Mouse (Mus musculus): ENCODE measurements at regions not wholly inside any gene's neighbourhood (a gene's known extent, or its start where the extent isn't known, plus 50 kb on each side); places are given as distances from the start of the nearest gene placed in this dataset.

DNA sequence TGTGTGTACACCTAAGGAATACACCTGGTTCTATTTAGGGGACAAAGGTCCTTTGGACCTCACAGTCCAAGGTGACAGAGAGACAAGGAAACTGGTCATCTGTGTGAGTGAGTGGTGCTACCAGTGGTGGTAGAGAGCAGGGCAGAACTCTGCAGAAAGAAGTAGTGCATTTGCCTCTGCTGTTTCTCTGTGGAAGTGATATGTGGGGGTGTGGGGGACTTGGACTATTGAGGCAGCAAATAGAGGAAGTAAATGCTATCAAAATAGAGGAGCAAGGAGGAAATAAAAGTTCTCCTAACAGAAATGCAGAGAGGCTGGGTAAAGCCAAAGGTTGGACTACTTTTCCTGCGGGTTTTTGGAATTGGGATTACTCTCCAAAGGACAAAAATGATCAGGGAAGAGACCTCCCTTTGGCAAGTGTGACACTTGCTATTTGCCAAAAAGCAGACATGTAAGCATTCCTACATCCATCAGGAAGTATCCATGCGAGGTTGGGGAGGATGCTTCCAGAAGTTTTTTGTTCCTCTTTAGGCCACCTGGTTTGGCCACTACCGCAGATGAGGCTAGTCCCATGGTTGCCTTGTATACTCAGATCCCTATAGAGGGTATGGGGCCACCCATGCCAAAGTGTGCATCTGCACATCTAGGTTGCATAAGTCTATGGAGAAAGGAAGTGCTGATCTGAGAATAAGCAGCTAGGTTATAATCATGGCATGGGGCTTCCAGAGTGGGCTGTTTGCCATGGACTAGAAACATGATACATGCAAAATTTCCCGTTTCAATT is 285.0 kb upstream of the Klf4 start:
- CTCF ChIA-PET: no interaction called here

- CTCF ChIA-PET: interaction anchor here (0.6 kb wide), 1 partner anchor 634 kb away, joined by 3 read pairs; no protein-coding TSS in a partner anchor
These were observed 283.6 kb upstream of the Klf4 start for GRCm38 (mm10) chr4:55815832-55816231.

- CTCF ChIA-PET: no interaction called here
These were observed 280.6 kb upstream of the Klf4 start for GRCm38 (mm10) chr4:55812846-55813245.

DNA sequence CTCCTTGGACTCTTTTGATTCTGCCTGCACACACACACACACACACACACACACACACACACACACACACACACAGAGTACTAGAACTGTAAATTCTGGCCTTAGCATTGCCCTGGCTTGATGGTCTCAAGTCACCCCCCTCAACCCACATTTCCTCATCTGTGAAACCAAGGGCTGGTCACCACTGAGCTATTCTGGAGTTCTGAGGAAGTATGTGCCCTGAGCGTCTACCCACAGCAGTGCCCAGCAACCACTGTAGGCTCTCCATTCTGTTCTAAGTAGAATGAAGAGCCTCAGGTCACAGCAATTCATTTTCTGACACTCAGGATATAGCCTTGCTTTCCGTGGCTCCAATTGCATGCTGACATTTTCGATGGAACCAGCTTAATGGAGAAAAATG is 279.4 kb upstream of the Klf4 start:
- CTCF ChIA-PET: no interaction called here

DNA sequence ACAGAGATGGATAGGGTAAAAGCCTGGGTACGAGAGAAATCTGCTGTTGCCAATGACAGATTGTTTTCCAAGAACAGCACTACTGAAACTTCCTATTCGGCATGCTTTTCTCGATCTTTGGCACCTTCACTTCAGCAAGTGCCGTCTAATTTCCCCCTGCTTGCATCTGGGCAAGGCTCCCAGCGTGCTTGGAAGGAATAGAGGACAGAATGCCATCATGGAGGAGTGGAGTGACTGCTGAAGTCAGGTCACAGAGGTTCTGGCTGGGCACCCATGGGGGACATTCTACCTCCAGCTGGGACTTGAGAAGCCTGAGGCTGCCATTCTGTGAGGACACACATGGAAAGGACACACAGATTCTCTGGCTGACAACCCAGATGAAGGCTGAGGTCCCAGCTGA is 276.2 kb upstream of the Klf4 start:
- CTCF ChIA-PET: no interaction called here

DNA sequence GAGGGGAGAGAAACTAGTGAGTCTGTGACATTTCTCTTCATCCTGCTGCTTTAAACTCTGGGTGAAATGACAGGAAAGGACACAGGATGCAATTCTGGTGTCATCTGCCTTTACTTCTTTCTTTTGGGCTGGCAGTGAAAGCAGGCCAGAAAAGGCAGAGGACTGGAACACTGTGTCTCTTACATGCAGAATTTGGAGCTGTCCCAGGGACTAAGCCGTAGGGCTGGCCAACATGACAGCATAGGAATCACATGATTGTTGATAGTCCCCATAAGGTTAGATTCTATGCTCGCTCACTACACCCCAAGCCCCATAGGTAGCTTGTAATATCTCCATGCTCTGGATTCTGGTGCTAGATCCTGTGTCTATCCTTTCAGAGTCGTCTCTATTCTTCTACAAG is 274.5 kb upstream of the Klf4 start:
- CTCF ChIA-PET: no interaction called here

- CTCF ChIA-PET: no interaction called here
These were observed 273.2 kb upstream of the Klf4 start for GRCm38 (mm10) chr4:55805255-55806051.

GRCm38 (mm10) chr4:55802101-55802500 is 269.8 kb upstream of the Klf4 start:
- CTCF ChIA-PET: no interaction called here

DNA sequence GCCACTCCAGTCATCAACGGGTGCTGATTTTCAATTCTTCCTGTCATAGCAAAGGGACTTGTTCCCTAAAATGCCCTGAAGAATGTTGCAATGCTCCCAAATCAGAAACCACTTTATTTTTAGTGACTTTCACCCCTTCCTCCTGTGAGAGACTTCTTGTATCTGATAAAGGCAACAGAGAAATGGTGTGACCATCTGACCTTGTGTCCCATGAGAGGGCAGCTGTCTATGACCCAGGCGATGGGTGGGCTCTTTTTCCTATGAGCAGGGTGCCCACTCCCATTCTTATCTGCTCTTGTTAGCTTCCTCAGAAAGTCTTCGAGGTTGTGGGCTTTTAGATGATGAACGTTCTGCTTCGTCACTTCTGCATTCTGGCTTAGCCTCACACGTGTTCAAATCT is 265.8 kb upstream of the Klf4 start:
- CTCF ChIA-PET: no interaction called here

DNA sequence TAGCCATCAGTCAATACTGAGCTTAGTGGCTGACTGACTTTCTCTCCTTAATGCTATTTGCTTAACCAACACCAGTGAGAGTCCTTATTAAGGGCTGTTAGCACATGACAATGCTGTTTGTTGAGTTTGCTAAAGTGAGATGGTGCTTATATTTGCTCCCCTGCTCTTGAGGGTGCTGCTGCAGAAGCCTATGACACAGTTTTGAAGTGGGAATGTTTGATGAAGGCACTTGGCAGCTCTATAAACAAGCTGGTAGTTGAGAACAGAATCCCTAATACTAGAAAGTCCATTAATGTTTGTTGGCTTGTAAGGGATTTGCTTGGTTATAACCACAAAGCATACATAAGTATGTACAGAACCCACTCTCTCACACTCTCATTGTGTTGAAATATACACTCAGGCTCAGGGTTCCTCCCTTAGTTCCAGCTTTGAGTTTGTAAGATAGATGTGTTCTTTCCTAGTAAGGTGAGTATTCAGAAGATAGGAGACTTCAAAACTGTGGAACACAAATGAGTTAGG is 249.1 kb upstream of the Klf4 start:
- CTCF ChIA-PET: no interaction called here

- CTCF ChIA-PET: no interaction called here
These were observed 247.3 kb upstream of the Klf4 start for GRCm38 (mm10) chr4:55779581-55779980.

GRCm38 (mm10) chr4:55775858-55776257 is 243.6 kb upstream of the Klf4 start:
- CTCF ChIA-PET: no interaction called here

GRCm38 (mm10) chr4:55774571-55774970 is 242.3 kb upstream of the Klf4 start:
- CTCF ChIA-PET: no interaction called here

DNA sequence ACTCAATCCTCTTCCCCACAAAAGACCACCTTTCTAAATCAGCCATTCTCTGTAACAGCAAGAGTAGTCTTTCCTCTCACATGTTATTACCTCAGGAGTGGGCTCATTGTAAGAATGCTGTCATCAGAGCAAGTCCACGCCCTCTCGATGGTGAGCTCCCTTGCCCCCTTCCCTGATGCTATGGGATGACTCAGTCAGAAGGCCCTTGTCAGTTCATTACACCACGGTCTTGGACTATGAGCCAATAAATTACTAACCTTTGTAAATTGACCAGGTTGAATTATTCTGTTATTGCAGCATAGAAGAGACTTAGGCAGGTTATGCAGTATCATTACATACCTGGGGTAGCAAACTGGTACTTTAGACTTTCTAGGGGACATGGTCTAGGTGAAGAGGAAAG is 237.4 kb upstream of the Klf4 start:
- CTCF ChIA-PET: no interaction called here

DNA sequence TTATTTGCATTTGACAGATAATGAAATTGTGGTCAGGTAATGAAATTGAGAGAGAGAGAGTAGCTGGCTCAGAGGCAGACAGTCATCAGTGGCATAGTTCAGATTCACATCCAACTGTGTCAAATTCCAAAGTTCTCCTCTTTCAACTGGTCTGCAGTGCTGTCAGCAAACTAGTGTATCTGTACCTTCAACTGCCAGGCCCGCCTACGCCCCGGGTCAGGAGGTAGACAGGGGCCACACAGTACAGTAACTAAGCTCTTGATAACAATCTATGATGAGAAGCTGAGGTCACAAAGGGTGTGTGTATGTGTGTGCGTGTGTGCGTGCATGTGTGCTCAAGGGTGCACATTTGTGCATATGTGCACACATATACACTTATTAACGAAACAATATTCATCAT is 236.1 kb upstream of the Klf4 start:
- CTCF ChIA-PET: no interaction called here

GRCm38 (mm10) chr4:55767133-55767532 is 234.9 kb upstream of the Klf4 start:
- CTCF ChIA-PET: no interaction called here

DNA sequence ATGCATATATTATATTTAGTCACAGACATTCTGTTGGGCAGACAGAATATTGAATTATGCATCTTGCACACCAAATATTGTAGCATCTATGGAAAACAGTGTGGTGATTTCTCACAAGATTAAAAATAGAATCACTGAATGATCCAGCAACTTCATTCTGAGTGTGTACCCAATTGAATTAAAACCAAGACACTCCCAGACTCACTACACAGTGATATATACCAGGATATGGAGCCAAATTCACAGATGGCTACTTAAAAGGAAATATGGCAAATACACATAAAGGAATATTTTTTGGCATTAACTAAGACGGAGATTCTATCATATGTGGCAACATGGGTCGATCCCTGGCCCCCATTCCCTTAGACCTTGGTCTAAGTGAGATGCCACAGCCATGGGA is 233.5 kb upstream of the Klf4 start:
- CTCF ChIA-PET: no interaction called here

DNA sequence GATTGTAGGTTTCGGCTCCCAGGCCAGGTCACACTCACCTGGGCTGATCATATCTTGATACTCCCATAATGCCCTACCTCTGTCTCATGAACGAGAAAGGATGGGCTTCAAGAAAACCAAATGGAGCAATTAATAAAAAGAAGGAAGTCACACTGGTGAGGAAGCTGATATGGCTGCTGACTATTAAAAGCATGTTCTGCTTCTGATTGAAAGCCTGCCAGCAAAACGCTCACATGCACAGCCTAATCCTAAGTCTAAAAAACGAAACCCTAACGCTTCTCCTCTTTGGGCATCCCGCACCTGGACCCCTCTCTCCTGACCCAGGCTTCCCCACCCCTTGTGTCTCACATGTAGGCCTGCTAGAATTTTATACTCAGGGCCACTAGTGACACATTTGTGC is 230.8 kb upstream of the Klf4 start:
- CTCF ChIA-PET: no interaction called here

- CTCF ChIA-PET: no interaction called here
These were observed 230.1 kb upstream of the Klf4 start for GRCm38 (mm10) chr4:55762389-55762788.

- CTCF ChIA-PET: no interaction called here
These were observed 225.1 kb upstream of the Klf4 start for GRCm38 (mm10) chr4:55757148-55757927.

DNA sequence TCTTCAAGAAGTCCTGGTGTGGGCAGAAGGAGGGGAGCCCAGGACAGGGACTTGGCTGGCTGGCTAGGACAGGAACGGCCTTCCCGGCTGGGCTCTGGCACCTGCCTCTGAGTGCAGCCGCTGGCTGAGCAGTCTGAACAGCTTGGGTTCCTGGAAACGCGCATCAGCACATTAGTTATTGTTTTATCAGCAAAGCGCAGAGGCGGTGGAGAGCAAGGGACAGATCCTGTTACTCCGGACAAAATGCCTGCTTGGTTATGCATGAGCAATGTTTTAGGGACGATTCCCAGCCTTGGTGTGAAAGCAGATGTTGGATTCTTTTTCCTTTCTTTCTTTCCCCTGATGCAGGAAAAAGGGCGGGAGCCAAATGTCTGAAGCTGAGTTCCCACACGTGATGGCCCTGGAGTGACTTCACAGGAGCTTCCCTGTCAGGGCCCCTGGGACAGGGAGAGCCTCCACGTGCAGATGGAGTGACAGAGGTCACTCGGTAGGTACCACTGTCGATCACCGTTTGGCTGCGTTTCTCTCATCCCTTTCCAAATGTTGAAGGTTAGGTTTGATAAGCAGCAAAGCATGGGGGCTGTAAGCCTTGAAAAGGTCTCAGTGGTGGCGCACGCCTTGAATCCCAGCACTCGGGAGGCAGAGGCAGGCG is 217.8 kb upstream of the Klf4 start:
- CTCF ChIA-PET: interaction anchor here (0.5 kb wide), 1 partner anchor 72 kb away, joined by 8 read pairs; no protein-coding TSS in a partner anchor

GRCm38 (mm10) chr4:55741355-55741754 is 209.1 kb upstream of the Klf4 start:
- CTCF ChIA-PET: no interaction called here

Data from spleen, embryonic (tissue).